Mouse (Mus musculus) kidney, postnatal 14 days (tissue): ENCODE measurements at regions not wholly inside any gene's neighbourhood (a gene's known extent, or its start where the extent isn't known, plus 50 kb on each side); places are given as distances from the start of the nearest gene placed in this dataset.
"Not testable (repeated sequence)": the region's sequence is repeated elsewhere in the genome, so short reads cannot be mapped to it uniquely, and the experiment has no call there.

Source experiments
- DNase-seq: peaks from one replicate; pipeline ENCODE4 v3.0.0; 2022; ENCODE audit warnings: mixed read lengths

DNA sequence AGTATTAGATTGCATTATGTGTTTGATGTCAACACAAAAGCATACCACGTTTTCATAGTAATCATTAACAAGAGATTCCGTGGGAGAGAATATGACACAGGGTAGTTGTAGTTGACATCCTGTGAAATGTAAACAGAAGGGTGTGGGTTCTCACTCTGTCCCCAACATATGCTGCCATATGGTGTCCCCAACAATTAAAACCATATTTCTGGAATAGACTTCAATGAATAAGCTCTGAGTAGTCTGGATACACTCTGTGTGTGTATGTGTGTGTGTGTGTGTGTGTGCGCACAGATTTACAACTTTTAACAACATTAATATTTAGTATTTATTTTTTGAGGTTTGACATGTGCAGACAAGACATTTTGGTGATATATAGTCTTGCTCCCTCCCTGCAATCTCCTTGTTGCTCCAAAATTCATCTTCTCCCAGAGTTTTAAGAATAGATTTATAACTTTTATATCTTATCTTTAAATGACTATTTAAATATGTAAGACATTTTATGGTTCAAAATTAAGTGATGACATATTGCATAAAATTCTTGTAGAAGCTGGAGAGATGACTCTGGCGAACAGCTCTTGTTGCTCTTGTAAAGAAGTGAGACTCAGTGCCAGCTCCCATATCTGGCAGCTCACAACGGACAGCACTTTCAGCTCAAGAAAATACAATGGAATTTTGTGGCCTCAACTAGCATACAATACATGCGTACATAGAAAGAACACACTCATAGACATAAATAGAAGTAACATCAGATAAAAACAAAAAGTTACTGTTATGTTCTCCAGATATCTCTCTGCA, 162.6 kb upstream of the Tram1l1 start:
- DNase-seq: no peak

DNA sequence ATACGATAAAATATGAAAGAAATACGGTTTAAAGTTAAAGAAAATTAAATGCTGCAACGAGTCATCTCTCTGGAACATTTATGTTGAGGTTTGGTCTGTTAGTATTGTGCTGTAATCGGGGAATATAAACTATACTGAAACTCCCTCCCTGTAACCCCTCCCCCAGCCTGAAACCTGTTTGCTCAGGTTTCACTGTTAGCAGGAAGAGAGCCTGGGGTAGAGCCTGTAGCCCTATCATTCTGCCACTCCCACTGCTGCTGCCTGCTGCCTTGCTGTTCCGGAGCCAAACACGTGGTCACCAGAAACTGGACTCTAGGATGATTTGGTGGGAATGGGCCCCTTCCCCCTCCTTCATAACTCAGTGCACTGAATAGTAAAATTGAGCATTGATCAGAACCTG, 127.3 kb upstream of the Tram1l1 start:
- DNase-seq: not testable (repeated sequence)

DNA sequence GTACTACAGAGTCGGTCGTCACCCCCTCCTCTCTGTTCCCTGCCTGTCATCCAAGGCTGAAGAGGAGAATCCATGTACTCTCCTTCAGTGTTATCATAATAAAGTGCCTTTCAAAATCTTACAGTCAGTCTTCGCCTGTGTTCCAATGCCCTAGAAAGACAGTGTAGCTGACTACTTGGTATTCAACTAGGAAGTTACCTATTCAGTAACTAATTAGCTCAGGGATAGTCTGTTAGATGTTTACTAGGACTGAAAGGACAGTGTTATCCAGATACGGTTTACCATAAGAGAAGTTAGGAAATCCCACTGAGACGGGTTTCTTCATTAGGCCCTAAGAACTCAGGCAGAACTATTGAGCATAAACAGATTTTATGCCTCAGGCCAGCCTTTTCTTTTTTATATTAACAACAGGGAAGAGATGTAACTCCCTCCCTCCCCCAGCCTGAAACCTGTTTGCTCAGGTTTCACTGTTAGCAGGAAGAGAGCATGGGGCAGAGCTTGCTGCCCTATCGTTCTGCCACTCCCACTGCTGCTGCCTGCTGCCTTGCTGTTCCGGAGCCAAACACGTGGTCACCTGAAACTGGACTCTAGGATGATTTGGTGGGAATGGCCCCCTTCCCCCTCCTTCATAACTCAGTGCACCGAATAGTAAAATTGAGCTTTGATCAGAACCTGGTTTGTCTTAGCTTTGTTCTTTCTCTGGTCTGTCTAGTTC, 120.3 kb upstream of the Tram1l1 start:
- DNase-seq: peak; percentile 16

DNA sequence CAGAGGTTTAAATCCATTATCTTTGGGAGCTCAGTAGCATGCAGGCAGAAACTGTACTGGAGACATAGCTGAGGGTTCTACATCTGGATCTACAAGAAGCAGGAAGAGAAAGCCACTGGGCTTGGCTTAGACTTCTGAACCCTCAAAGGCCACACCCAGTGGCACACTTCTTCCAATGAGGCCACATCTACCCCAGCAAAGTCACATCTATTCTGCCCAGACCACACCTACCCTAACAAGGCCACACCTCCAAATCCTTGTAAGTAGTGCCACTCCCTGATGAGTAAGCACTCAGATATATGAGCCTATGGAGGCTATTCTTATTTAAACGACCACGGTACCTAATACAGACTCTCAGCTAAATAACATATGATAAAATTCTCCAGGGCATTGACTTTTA, 103.5 kb upstream of the Tram1l1 start:
- no peak for DNase-seq

DNA sequence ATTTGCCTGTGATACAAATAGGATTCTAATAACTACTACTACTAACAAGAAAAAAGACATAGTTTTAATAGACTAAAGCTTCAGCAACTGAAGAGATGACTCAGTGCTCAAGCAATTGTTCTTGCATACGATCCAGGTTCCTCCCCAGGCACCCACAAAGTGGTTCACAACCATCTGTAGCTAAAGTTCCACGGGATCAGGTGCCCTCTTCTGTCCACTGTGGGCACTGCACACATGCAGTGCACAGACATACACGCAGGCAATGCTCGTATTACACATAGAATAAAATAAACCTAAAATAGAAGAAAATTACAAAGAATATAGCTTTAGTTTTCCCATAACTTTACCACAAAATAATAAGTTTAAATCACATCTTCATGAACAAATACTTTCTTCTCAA, 94.7 kb upstream of the Tram1l1 start:
- DNase-seq: no peak

DNA sequence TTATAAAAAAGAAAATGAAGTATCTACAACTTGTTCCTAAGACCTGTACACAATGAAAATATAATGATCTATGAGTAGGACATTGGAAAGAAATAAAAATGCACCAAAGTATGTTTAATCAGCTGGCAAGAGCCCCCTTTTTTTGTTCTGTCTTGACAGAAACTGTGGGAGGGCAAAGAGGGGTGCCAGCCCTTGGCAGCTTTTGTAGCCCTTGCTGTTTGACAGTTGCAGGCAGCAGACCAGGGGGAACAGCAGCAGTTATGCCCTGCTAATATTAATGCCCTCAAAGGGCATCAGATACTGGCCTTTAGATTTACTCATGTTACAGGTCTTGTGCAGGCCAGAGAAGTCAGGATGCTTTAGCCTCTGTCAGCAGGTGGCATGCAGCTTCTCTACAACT, 93.0 kb upstream of the Tram1l1 start:
- DNase-seq: no peak

DNA sequence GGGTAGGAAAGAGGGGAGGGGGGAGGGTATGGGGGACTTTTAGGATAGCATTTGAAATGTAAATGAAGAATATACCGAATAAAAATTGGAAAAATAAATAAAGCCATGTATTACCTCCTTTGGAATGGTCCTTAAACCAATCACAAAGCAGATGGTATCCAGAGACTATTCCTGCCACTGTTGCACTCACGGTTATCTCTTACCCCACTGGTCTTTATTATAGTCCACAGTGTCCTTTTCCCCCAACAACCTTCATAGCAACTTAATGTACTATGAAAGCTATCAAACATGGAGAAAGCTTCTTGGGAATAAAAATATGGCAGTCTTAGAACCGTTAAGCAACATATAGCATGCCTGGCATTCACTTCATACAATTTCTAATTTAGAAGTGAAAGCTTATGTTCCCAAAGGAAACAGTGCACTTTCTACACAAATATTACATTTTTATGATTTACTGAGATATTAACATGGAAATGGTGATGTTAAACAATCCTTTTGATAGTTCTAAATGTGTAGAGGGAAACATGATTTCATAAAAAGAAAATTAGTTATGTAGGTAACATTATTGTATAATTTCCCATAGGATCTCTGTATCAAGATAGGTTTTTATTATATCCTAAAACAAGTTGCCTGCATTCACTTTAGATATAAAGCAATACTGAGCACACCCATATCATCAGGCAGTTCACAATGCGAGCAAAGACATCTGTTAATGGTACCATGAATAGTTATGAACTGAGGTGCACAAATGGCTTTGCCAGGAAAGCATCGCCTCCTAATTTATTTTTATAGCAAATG, 79.5 kb upstream of the Tram1l1 start:
- DNase-seq: no peak

DNA sequence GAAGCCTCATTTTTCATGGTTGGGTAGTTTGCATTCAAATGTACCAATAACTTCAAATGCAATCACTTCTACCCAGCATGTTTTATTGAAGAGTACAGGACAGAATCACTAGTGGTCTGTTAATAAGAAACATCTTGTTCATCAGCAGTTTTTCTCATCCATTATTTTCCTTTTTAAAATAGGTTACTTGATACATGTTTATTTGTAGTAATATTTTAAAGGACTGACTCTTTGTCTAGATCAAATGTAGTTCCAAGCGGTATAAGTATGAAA, 79.0 kb upstream of the Tram1l1 start:
- DNase-seq: no peak

DNA sequence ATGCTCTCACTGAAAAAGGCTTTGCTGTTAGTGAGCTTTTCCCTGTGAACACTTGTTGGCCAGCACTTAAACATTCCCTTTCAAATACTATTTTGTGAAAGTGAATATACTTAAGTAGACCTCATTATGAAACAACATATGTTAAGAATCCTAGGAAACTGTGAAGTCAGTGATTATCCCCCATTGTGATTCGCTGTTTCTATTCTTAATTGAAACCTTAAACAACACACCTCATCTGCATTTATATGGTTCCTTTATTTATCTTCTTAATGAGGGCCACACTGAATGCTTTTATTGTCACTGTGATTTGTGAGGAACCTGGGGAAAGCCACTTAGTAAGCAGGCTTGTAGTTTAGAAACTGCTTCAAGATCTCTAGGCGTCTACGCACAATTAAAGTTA, 58.5 kb upstream of the Tram1l1 start:
- DNase-seq: no peak

DNA sequence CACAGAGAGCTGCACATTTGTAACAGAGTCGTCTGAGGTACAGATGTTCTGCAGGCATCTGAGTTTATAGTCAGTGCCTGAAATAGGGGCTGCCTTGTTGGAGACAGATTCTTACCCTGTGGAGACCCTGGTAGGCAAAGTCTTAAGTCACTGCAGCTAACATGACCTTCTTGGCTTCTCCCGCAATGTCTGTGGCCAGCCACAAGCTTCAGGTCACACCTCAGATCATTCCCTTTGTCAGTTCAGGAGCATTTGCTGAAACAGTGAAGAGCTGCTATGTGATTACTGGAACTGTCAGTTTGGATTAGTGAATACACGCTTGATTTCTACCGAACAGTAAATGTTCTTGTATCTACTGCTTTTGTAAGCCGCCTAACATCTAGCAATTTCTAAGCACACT, 53.8 kb upstream of the Tram1l1 start:
- no peak for DNase-seq

DNA sequence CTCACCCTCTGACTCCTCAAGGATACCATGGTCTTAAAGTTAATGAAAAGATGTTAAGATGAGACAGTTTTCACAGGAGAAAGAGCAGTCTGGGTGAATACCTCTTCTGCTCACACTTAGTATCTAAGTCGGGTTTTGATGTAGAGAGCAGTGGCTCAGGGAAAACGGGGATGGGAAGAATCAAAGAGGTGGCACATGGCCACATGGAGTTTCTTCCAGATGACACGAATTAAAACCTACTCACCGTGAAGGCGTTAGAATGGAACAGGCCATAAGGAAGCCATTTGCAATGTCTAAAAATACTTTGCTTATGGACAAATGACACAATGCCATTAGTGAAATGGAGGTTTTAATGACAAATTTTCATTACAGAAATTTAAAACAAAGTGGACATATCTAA, 50.1 kb upstream of the Tram1l1 start:
- DNase-seq: no peak
